Mouse (Mus musculus): ENCODE measurements around the gene Agbl2.

GRCm38 (mm10) chr2:90753565-90753964 is 29.0 kb upstream of the Agbl2 start:
- no peak for TF ChIP-seq EP300 (IDR thresholded peaks at IDR 0.05; ENCODE audit: insufficient read depth, low read depth, low read length)
- no peak for TF ChIP-seq POLR2A (IDR thresholded peaks at IDR 0.05; ENCODE audit: insufficient read depth, low read depth, low read length)

Measured in heart, adult 2 months (tissue).